ENCODE assay signal across 20 mouse cellular contexts in genomic region chr11:119542371-119542770, GRCm38 (mm10). TPM values are rescaled to one million over a fixed set of nuclear protein-coding genes. Genes with fewer than 3 reads are reported as not detected.
DNase-seq lines count a peak whose midpoint lies in the region; ATAC-seq and TF ChIP-seq lines count a peak whose summit lies in the region.
"Had no signal": no experiment of that assay in that cellular context is flagged by ENCODE, and none has a peak within 500 bp of the region (broad histone marks: within the 10 kb centered on the region; RNA-seq: fewer than 3 reads in every experiment).

No protein-coding gene starts in this region.

- TF ChIP-seq CTCF in layer of hippocampus, adult 2 months (conservative IDR thresholded peaks at IDR 0.05) = peak; percentile 38
- 0 out of 6 replicates have a peak, but pooled peaks of 1 of the 3 experiments have one; percentile 10 for TF ChIP-seq CTCF in MEL (IDR thresholded peaks at IDR 0.05 in 2 of 3, conservative IDR thresholded peaks at IDR 0.05 in 1 of 3; ENCODE audit: control insufficient read depth in 1 of 3, insufficient read depth in 1 of 3, low read depth in 2 of 3, low read length in 3 of 3, poor library complexity in 1 of 3, severe bottlenecking in 1 of 3)

- peaks cover 0 to 1% of the 10 kb centered on the region in 2 experiments; a peak in 1 of 4 replicates for H3K27me3 ChIP-seq in MEL (ENCODE audit: control insufficient read depth in 1 of 2, insufficient read depth in 2 of 2, low read length in 2 of 2)

- peak overlapping the region; percentile 93 for H3K4me3 ChIP-seq in layer of hippocampus, adult 2 months
- H3K4me3 ChIP-seq in MEL (ENCODE audit: control insufficient read depth in 1 of 2, insufficient read depth in 1 of 2, low read depth in 2 of 2, low read length in 2 of 2) = no peak overlapping the region
- H3K4me3 ChIP-seq: embryonic facial prominence, embryonic 10.5 days; erythroblast, embryonic 14.5 days; heart, embryonic 10.5 days; hindbrain, embryonic 15.5 days; limb, embryonic 15.5 days; stomach, embryonic 15.5 days had no signal

- peak; percentile 64 for DNase-seq in cerebellum, adult 11 months
- no peak for DNase-seq in layer of hippocampus, adult 2 months (ENCODE audit: low spot score in 2 of 2)
- no peak for DNase-seq in layer of hippocampus, adult 9-10 months (ENCODE audit: low spot score)
- no peak for DNase-seq in MEL (ENCODE audit: low read depth, low spot score)
- DNase-seq in cerebellum, postnatal 14 days = peak; percentile 69 to 75
- DNase-seq in MN1 (ENCODE audit: low spot score) = no peak
- no peak for DNase-seq in neural tube, embryonic 10.5 days (ENCODE audit: extremely low spot score, low spot score)
- DNase-seq: heart, postnatal 14 days; kidney, adult 18-20 months; kidney, postnatal 4 days; midbrain, embryonic 14.5 days had no signal

- H3K9ac ChIP-seq in MEL (ENCODE audit: control insufficient read depth, low read depth, low read length, poor library complexity, severe bottlenecking) = no peak overlapping the region
- H3K9ac ChIP-seq: hindbrain, embryonic 15.5 days; limb, embryonic 15.5 days; stomach, embryonic 15.5 days had no signal

- no peaks in the 10 kb centered on the region for H3K9me3 ChIP-seq in MEL (replicated peaks; ENCODE audit: insufficient read depth, low read length)
- H3K9me3 ChIP-seq: embryonic facial prominence, embryonic 10.5 days; heart, embryonic 10.5 days; hindbrain, embryonic 15.5 days; limb, embryonic 15.5 days; stomach, embryonic 15.5 days had no signal

- no peak for ATAC-seq in cerebellum, adult (ENCODE audit: insufficient number of reproducible peaks, low FRiP score, low TSS enrichment)
- ATAC-seq: forebrain, embryonic 14.5 days had no signal

- no peaks in the 10 kb centered on the region for H3K4me1 ChIP-seq in MEL (ENCODE audit: control insufficient read depth in 1 of 2, insufficient read depth in 2 of 2, low read length in 2 of 2)

- TF ChIP-seq EP300 in MEL (IDR thresholded peaks at IDR 0.05; ENCODE audit: low read depth in 1 of 2, low read length in 2 of 2) = no peak

- H3K27ac ChIP-seq in layer of hippocampus, adult 2 months = peak overlapping the region; percentile 92
- H3K27ac ChIP-seq in MEL (ENCODE audit: control insufficient read depth, low read depth, low read length) = no peak overlapping the region
- H3K27ac ChIP-seq: embryonic facial prominence, embryonic 10.5 days; heart, embryonic 10.5 days; hindbrain, embryonic 15.5 days; limb, embryonic 15.5 days; stomach, embryonic 15.5 days had no signal

- no peaks in the 10 kb centered on the region for H3K36me3 ChIP-seq in MEL (ENCODE audit: control insufficient read depth in 1 of 2, insufficient read depth in 2 of 2, low read length in 2 of 2)
- H3K36me3 ChIP-seq: embryonic facial prominence, embryonic 10.5 days; heart, embryonic 10.5 days; hindbrain, embryonic 15.5 days; limb, embryonic 15.5 days; stomach, embryonic 15.5 days had no signal

- peak; percentile 0; the same call in 1 of the 2 replicates for TF ChIP-seq RAD21 in MEL (IDR thresholded peaks at IDR 0.05; ENCODE audit: low read depth, low read length)

- no peak for TF ChIP-seq POLR2A in MEL (IDR thresholded peaks at IDR 0.05; ENCODE audit: control insufficient read depth in 1 of 2, insufficient read depth in 1 of 2, low read depth in 1 of 2, low read length in 2 of 2, poor library complexity in 1 of 2)

- no peaks in the 10 kb centered on the region for H3K79me2 ChIP-seq in MEL (ENCODE audit: control insufficient read depth, insufficient read depth, low read length, poor library complexity)

TF ChIP-seq in MEL, 35 proteins besides CTCF, POLR2A, EP300 and RAD21:
- TF ChIP-seq SMC3 (IDR thresholded peaks at IDR 0.05; ENCODE audit: low read depth, low read length) (peak; percentile 29; the same call in 1 of the 2 replicates), MAX (IDR thresholded peaks at IDR 0.05; ENCODE audit: low read length) (no peak)

RNA-seq across cellular contexts. Expression of gene Nptx1, which starts 5.2 kb away (rescaled TPM):
- total RNA-seq in layer of hippocampus, adult 2 months (2021) = 100 to 1,000 TPM; 475 to 499 TPM
- not detected in 2 replicates for total RNA-seq in MEL (2012; rRNA removed)
- polyA plus RNA-seq in MEL (2012; ENCODE audit: insufficient read depth in 1 of 2, insufficient read length in 2 of 2, low read depth in 1 of 2, low replicate concordance in 2 of 2, missing spikeins in 1 of 2) = not detected
- total RNA-seq: megakaryocyte, adult 5-6 weeks had no signal
- polyA plus RNA-seq: erythroblast, embryonic 14.5 days had no signal

RNA-seq across cellular contexts. Expression of gene Endov, which starts 51.2 kb away (rescaled TPM):
- 10 to 100 TPM; 35.8 to 35.9 TPM for total RNA-seq in layer of hippocampus, adult 2 months (2021)
- total RNA-seq in MEL (2012; rRNA removed) = 16.8 and 19.5 TPM in 2 replicates
- 10 to 100 TPM in 1 of 2 experiments, not detected in 1; 16.8 TPM for polyA plus RNA-seq in MEL (2012; ENCODE audit: insufficient read depth in 1 of 2, insufficient read length in 2 of 2, low read depth in 1 of 2, low replicate concordance in 2 of 2, missing spikeins in 1 of 2)

Comparison
In these comparisons a context has a peak if more than half of its experiments do, and no peak if none do; other contexts are left out.
1. DNase-seq: peak in cerebellum, adult 11 months (single experiment) and cerebellum, postnatal 14 days (2 of 2); none in layer of hippocampus, adult 2 months (0 of 2), layer of hippocampus, adult 9-10 months (single experiment), MEL (single experiment), MN1 (single experiment) and neural tube, embryonic 10.5 days (single experiment).
2. RNA of gene Nptx1, which starts 5.2 kb away (total RNA-seq): 475 to 499 TPM in layer of hippocampus, adult 2 months; not detected in MEL; every median in the first group is over 100 times any median in the second.